8 mouse cellular contexts compared by ENCODE assay signal in the genomic region with DNA sequence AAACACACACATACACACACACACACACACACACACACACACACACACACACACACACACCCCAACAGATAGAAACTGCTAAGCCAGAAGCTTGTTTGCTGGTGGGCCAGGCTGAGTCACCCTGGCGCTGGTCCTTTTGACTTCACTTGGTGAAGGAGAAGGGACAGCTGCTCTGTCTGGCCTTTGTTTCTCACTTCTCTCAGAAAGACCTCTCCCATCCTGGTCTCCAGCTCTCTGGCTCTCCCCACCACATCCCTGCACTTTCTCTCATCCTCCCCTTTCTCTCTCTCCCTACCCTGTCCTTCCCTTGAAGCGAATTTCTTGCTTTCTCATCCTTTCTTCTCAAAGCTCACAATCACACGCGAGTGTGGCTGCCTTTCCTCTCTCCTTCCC.
DNase-seq lines count a peak whose midpoint lies in the region; ATAC-seq lines count a peak whose summit lies in the region.

No protein-coding gene starts in this region.

- no peak for ATAC-seq in forebrain, embryonic 11.5 days (replicated peaks; ENCODE audit: low FRiP score)
- no peak for ATAC-seq in heart, embryonic 12.5 days (ENCODE audit: insufficient number of reproducible peaks, low FRiP score)

- WGBS in forebrain, embryonic 10.5 days, result 26% methylated on average over 4 of the region's 4 CpGs
- WGBS in forebrain, embryonic 11.5 days, result 36% methylated on average over 4 of the region's 4 CpGs
- WGBS in heart, embryonic 12.5 days, result 20% methylated on average over 4 of the region's 4 CpGs

- H3K27ac ChIP-seq in forebrain, embryonic 10.5 days, result peak overlapping the region; percentile 88
- no peak overlapping the region for H3K27ac ChIP-seq in forebrain, embryonic 11.5 days (ENCODE audit: low read depth, low read length)
- peak overlapping the region; percentile 63 for H3K27ac ChIP-seq in heart, embryonic 12.5 days (ENCODE audit: poor library complexity, severe bottlenecking)

- no peak overlapping the region for H3K4me2 ChIP-seq in forebrain, embryonic 11.5 days (ENCODE audit: low read depth, low read length, severe bottlenecking)
- H3K4me2 ChIP-seq in heart, embryonic 12.5 days, result no peak overlapping the region

- no peaks in the 10 kb centered on the region for H3K36me3 ChIP-seq in forebrain, embryonic 10.5 days (replicated peaks)
- no peaks in the 10 kb centered on the region for H3K36me3 ChIP-seq in forebrain, embryonic 11.5 days (ENCODE audit: control insufficient read depth, insufficient read depth, low read length)
- no peaks in the 10 kb centered on the region for H3K36me3 ChIP-seq in heart, embryonic 12.5 days

- no peak overlapping the region for H3K4me3 ChIP-seq in forebrain, embryonic 10.5 days
- no peak overlapping the region for H3K4me3 ChIP-seq in forebrain, embryonic 11.5 days (ENCODE audit: low read depth, low read length)
- no peak overlapping the region for H3K4me3 ChIP-seq in heart, embryonic 12.5 days

- H3K9ac ChIP-seq in forebrain, embryonic 11.5 days (ENCODE audit: low read length), result no peak overlapping the region
- no peak overlapping the region for H3K9ac ChIP-seq in heart, embryonic 12.5 days

- DNase-seq in forebrain, embryonic 10.5 days (ENCODE audit: extremely low spot score, low spot score), result peak; percentile 16
- DNase-seq in forebrain, embryonic 11.5 days (ENCODE audit: low spot score), result no peak
- peak; percentile 74 for DNase-seq in NIH3T3 (ENCODE audit: low read depth)
- DNase-seq in lung, postnatal 36 days, result peak; percentile 63
- no peak for DNase-seq in spleen, postnatal 10 days (ENCODE audit: low spot score in 2 of 2)
- DNase-seq in layer of hippocampus, postnatal 36 days, result no peak
- DNase-seq in frontal cortex, postnatal 10 days (ENCODE audit: low spot score in 2 of 2), result no peak

- H3K9me3 ChIP-seq in forebrain, embryonic 10.5 days, result no peaks in the 10 kb centered on the region
- H3K9me3 ChIP-seq in forebrain, embryonic 11.5 days (ENCODE audit: control insufficient read depth, low read length), result no peaks in the 10 kb centered on the region
- no peaks in the 10 kb centered on the region for H3K9me3 ChIP-seq in heart, embryonic 12.5 days (replicated peaks)

- H3K4me1 ChIP-seq in forebrain, embryonic 10.5 days, result peaks cover 98% of the 10 kb centered on the region
- peaks cover 68% of the 10 kb centered on the region for H3K4me1 ChIP-seq in forebrain, embryonic 11.5 days (replicated peaks; ENCODE audit: control insufficient read depth, insufficient read depth, low read length)
- H3K4me1 ChIP-seq in heart, embryonic 12.5 days (replicated peaks), result peaks cover 83% of the 10 kb centered on the region

- peaks cover 45% of the 10 kb centered on the region for H3K27me3 ChIP-seq in forebrain, embryonic 10.5 days (ENCODE audit: poor library complexity, severe bottlenecking)
- H3K27me3 ChIP-seq in forebrain, embryonic 11.5 days (ENCODE audit: control insufficient read depth, insufficient read depth, low read length), result no peaks in the 10 kb centered on the region
- no peaks in the 10 kb centered on the region for H3K27me3 ChIP-seq in heart, embryonic 12.5 days (replicated peaks)

Comparison
In these comparisons a context has a peak if more than half of its experiments do, and no peak if none do; other contexts are left out.
1. DNase-seq: peak in forebrain, embryonic 10.5 days (single experiment), NIH3T3 (single experiment) and lung, postnatal 36 days (single experiment); none in forebrain, embryonic 11.5 days (single experiment), spleen, postnatal 10 days (0 of 2), layer of hippocampus, postnatal 36 days (0 of 2) and frontal cortex, postnatal 10 days (0 of 2).